Mouse (Mus musculus) midbrain, embryonic 15.5 days (tissue): ENCODE results near the gene Neil1. TPM values are rescaled to one million over a fixed set of nuclear protein-coding genes. Genes with fewer than 3 reads are reported as not detected.

ENCODE experiments used
- ATAC-seq: fragments of 200-750 bp; cut with Nextera tagmentation; replicated peaks from 2 replicates; pipeline ENCODE4 v1.8.0; 2017; ENCODE audit warnings: moderate TSS enrichment
- H3K27ac ChIP-seq: fragments of 300-500 bp; sonication (generic); 2 replicates; pipeline ENCODE4 v1.5.1; 2015; ENCODE audit warnings: mild to moderate bottlenecking, inconsistent platforms
- H3K27me3 ChIP-seq: fragments of 300-500 bp; sonication (generic); replicated peaks from 2 replicates; pipeline ENCODE4 v1.6.1; 2015; ENCODE audit warnings: inconsistent platforms
- H3K36me3 ChIP-seq: fragments of 300-500 bp; sonication (generic); replicated peaks from 2 replicates; pipeline ENCODE4 v1.6.1; 2015; ENCODE audit warnings: inconsistent platforms
- H3K4me1 ChIP-seq: fragments of 300-500 bp; sonication (generic); 2 replicates; pipeline ENCODE4 v1.6.1; 2015; ENCODE audit warnings: inconsistent platforms
- H3K4me2 ChIP-seq: fragments of 300-500 bp; sonication (generic); 2 replicates; pipeline ENCODE4 v1.6.1; 2015; ENCODE audit warnings: inconsistent platforms, mild to moderate bottlenecking, moderate library complexity
- H3K4me3 ChIP-seq: fragments of 300-500 bp; sonication (generic); 2 replicates; pipeline ENCODE4 v1.5.1; 2015; ENCODE audit warnings: mild to moderate bottlenecking, inconsistent platforms
- H3K9ac ChIP-seq: fragments of 300-500 bp; sonication (generic); 2 replicates; pipeline ENCODE4 v1.6.1; 2015; ENCODE audit warnings: mild to moderate bottlenecking, inconsistent platforms
- H3K9me3 ChIP-seq: fragments of 300-500 bp; sonication (generic); 2 replicates; pipeline ENCODE4 v1.6.1; 2016; ENCODE audit warnings: inconsistent platforms
- WGBS: fragments of 180-500 bp; shearing (Covaris S2); methylation state at CpG from one replicate; pipeline ENCODE4 v1.1.7; 2015; ENCODE audit warnings: mixed read lengths; 5-methylcytosine and 5-hydroxymethylcytosine counted together
- polyA plus RNA-seq: library from polyadenylated mRNA; unstranded; fragments of >200 nt; fragmentation: Nextera tagmentation; extraction: Ambion mirVana; gene quantifications from 2 replicates; pipeline ENCODE4 v1.2.1, GENCODE M21; 2015

Gene Neil1
- polyA plus RNA-seq, 1 experiment from 2014 or later, result 10.5 TPM

DNA sequence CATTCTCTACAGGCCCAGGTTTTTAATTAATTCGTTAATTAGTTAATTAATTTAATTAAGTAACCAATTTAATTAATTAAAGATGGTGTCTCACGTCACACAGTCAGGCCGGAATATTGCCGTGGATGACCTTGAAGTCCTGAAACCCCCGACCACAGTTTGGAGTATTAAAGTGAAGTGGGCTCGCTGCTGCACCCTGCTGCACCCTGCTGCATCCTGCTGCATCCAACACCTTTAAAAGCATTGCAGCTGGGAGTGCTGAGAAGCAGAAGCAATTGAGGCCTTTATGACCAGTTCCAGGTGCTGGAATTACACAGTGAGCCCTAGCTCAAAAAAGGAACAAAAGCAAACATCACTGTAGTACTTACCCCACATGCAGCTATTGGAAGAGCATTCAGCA lies 4.2 kb upstream of the Neil1 start:
- Histone ChIP-seq H3K4me1 (peaks cover 28% of the 10 kb centered on the region), H3K4me3 (no peak overlapping the region), H3K36me3 (0 out of 2 replicates have a peak, but pooled peaks cover 8% of the 10 kb centered on the region), H3K27me3 (no peaks in the 10 kb centered on the region), H3K27ac (no peak overlapping the region), H3K4me2 (no peak overlapping the region), H3K9ac (no peak overlapping the region), H3K9me3 (no peaks in the 10 kb centered on the region)
- no peak for ATAC-seq
- 51% methylated on average over 6 of the region's 6 CpGs for WGBS

DNA sequence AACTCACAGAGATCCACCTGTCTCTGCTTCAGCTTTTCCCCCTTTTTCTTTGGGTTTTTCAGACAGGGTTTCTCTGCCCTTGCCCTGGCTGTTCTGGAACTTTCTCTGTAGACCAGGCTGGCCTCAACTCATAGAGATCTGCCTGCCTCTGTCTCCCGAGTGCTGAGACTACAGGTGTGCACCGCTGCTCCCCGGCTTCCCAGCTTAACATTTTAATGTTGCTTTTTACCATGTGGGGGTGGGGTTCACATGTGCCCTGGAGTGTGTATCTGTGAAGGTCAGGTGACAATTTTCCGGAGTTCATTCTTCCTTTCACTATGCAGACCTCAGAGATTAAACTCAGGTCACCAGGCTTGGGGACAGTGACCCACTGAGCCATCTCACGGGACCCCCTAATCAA lies 2.1 kb upstream of the Neil1 start:
- ATAC-seq, result no peak
- Histone ChIP-seq H3K36me3 (0 out of 2 replicates have a peak, but pooled peaks cover 5% of the 10 kb centered on the region), H3K4me3 (no peak overlapping the region), H3K9me3 (no peaks in the 10 kb centered on the region), H3K4me2 (no peak overlapping the region), H3K9ac (no peak overlapping the region), H3K27ac (no peak overlapping the region), H3K4me1 (peaks cover 25% of the 10 kb centered on the region), H3K27me3 (no peaks in the 10 kb centered on the region)
- WGBS, result 89% methylated on average over 5 of the region's 5 CpGs

DNA sequence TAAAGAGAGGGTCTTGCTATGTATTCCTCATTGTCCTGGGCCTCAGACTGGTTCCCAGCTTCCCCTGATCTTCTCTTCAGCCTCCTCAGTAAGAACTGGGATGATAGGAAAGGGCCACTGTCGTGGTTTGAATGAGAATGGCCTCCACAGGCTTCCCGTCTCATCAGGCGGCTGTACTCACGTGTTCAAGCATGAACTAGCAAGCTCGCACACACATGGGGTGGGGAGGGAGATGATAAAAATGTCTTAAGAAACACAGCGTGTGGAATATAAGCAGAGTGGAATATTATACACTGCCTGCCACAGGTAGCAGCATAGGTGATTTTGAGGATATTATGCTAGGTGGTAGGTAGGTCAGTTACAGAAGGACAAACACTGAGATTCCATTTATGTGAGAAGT lies 916 bp upstream of the Neil1 start:
- 77% methylated on average over 6 of the region's 6 CpGs for WGBS
- Histone ChIP-seq H3K27me3 (no peaks in the 10 kb centered on the region), H3K4me2 (peak overlapping the region; percentile 83), H3K4me3 (peak overlapping the region; percentile 53), H3K4me1 (peaks cover 25% of the 10 kb centered on the region), H3K9ac (peak overlapping the region; percentile 56), H3K36me3 (peaks cover 4% of the 10 kb centered on the region; the same call in 1 of the 2 replicates), H3K27ac (peak overlapping the region; percentile 89), H3K9me3 (no peaks in the 10 kb centered on the region)
- ATAC-seq, result no peak

DNA sequence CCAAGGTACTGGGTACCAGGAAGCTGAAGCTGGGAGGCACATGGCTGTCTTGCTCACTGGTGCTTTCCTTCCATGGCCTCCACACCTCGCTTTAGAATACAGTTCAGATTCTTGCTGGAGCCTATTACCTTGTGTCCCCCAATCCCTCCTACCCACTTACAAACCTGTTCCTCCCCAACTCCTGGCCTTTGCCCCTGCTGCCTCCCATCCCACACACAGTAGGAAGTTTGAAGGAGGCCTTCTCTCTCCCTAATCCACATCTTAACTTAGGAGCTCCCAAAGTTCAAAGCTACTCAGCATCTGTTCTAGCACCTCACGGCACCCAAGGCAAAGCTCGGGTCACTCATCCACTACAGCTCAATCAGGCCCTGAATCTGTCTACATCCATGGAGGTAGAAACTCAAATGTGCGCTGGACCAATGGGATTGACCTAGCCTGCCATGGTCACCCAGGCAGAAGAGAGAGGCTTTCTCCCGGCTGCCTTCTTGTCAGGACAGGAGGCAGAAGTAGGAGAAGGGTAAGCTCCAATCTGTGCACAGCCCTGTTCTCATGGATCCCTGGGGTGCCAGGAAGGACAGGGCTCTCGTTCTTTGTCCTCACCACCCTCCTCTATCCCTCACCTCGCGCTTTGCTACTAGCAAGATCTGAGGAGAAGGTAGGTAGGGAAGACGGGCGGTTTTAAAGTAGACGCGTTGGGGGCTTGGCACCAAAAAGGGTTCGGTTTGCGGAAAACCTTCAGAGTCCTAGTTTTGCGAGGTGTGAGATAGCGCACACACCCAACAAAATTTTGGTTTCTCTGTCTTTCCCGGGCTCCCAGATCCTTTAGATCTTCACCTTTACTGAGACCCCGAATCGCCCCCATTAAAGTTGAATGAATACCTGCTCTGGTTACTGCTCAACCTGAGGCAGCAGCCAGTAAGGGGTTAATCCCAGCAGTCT lies 631 bp downstream of the Neil1 start:
- peak overlapping the region; percentile 65 for H3K9ac ChIP-seq
- peak overlapping the region; percentile 89 for H3K27ac ChIP-seq
- peaks cover 9% of the 10 kb centered on the region; the same call in 1 of the 2 replicates for H3K36me3 ChIP-seq
- ATAC-seq, result peak; percentile 63
- peak overlapping the region; percentile 53 for H3K4me3 ChIP-seq
- H3K4me1 ChIP-seq, result peaks cover 25% of the 10 kb centered on the region
- no peaks in the 10 kb centered on the region for H3K9me3 ChIP-seq
- peak overlapping the region; percentile 83 for H3K4me2 ChIP-seq
- no peaks in the 10 kb centered on the region for H3K27me3 ChIP-seq
- 8% methylated on average over 19 of the region's 19 CpGs for WGBS

DNA sequence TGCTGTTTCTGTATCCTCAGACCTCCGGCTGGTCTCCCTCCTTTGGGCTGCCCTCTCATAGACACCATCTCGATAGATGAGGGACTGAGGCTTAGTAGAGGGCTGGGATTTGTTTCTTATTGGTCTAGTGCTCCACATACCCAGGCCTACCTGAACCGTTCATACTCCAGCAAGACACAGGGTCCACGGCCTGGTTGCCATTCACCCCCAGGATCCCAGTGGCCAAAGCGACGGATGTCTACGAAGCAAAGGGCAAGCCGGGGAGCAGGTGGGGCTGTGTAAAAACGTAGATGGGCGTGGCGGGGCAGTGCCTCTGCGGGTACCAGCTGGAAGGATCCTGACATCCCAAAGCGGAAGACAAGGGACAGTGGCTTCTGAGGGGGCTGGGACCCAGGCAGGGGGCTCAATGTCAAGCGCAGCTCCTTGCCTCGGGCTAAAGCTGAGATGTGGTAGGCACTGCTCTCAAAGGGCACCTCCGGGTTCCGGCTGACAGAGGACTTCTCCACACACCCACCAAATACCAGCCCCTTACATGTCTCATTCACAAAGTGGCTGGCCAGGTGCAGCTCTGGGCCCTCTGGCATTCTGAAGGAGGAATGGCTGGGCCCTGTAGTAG lies 1.5 kb downstream of the Neil1 start:
- 90% methylated on average over 17 of the region's 17 CpGs for WGBS
- Histone ChIP-seq H3K4me1 (peaks cover 25% of the 10 kb centered on the region), H3K36me3 (peaks cover 9% of the 10 kb centered on the region; the same call in 1 of the 2 replicates), H3K9me3 (no peaks in the 10 kb centered on the region), H3K9ac (no peak overlapping the region), H3K4me2 (peak overlapping the region; percentile 83), H3K4me3 (no peak overlapping the region; the same call in 1 of the 2 replicates), H3K27me3 (no peaks in the 10 kb centered on the region), H3K27ac (peak overlapping the region; percentile 89; the same call in 1 of the 2 replicates)
- no peak for ATAC-seq

DNA sequence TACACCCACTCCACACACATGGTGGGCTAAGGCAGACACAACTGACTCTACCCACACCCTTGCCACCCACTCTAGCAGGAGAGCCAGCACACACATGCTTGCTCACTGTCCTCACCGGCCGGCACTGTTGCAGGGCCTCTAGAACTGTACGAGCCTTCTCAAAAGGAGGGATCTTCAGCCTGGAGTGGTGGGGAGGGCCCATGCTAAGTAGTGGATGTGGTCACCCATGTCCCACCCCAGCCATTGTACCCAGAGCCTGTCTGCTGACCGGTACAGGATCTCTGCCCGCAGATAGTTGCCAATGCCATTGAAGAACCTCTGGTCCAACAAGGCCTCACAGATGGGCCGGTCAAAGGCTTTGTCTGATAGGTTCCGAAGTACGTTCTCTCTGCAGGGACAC lies 3.3 kb downstream of the Neil1 start:
- no peak overlapping the region for H3K27ac ChIP-seq
- H3K36me3 ChIP-seq, result peaks cover 14% of the 10 kb centered on the region; the same call in 1 of the 2 replicates
- H3K4me1 ChIP-seq, result peaks cover 25% of the 10 kb centered on the region
- no peaks in the 10 kb centered on the region for H3K27me3 ChIP-seq
- no peak for ATAC-seq
- no peak overlapping the region for H3K4me3 ChIP-seq
- WGBS, result 95% methylated on average over 8 of the region's 8 CpGs
- H3K4me2 ChIP-seq, result no peak overlapping the region
- H3K9me3 ChIP-seq, result no peaks in the 10 kb centered on the region
- no peak overlapping the region for H3K9ac ChIP-seq

DNA sequence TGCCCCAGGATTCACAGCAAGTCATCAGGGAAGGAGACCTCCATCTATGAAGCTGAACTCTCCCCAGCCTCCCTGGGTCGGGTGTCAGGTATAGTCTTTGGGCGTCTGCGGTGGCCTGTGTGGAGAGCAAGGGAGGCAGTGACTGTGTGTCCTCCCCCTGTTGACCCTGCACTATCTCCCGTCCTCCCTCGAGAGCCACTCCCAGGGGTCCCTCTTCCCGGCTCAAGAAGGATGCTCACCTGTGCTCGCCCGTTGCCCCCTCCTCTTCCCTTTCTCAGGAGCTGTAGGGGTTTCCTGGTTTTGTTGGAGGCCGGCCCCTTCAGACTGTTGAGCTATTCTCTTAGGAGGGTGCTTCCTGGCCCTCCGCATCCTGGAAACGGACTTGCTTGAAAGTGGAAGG lies 4.9 kb downstream of the Neil1 start:
- Histone ChIP-seq H3K27me3 (no peaks in the 10 kb centered on the region), H3K9me3 (no peaks in the 10 kb centered on the region), H3K4me1 (peaks cover 15% of the 10 kb centered on the region), H3K36me3 (peaks cover 24% of the 10 kb centered on the region; the same call in 1 of the 2 replicates), H3K4me3 (no peak overlapping the region), H3K27ac (no peak overlapping the region), H3K4me2 (no peak overlapping the region), H3K9ac (no peak overlapping the region)
- 88% methylated on average over 11 of the region's 11 CpGs for WGBS
- no peak for ATAC-seq

DNA sequence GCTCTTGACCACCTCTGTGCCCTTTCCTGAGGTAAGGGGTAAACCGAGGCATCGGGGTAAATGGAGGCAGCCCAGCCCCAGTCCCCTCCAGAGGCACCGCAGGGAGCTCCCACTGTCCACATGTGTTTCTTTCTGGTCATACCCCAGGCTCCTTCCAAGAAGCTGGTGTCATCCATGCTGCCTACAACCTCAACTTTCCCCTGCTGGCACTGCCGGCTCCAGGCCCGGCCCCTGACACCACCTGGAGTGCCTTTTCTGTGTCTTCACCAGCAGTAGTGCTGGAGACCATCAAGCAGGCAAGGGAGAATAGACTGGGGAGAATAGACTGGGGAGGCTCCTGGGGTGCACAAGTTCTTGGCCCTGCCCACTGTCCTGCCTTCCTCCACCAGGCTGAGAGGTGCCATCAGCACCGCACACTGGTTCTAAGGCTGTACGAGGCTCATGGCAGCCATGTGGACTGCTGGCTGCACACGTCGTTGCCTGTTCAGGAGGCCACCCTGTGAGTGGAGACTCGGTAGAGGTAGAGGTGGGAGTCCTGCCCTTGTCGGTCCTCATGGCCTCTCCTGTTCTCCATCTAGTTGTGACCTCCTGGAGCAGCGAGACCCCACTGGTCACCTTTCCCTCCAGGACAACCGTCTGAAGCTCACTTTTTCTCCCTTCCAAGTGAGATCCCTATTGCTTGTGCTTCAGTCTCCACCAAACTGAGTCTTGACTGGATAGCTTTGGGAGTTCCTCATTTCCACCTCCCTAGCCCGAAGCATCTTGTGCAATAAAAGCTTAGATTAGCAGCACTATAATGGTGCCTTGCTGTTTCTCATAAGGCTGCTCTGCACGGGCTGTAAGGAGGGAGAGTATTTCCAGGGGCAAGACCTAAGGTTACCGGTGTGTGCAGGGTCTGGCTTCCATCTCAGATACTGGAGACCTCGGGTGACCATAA lies 6.4 kb downstream of the Neil1 start:
- no peak overlapping the region for H3K4me2 ChIP-seq
- WGBS, result 93% methylated on average over 17 of the region's 17 CpGs
- H3K9ac ChIP-seq, result no peak overlapping the region
- no peak for ATAC-seq
- H3K9me3 ChIP-seq, result no peaks in the 10 kb centered on the region
- no peak overlapping the region for H3K4me3 ChIP-seq
- H3K36me3 ChIP-seq, result peaks cover 35% of the 10 kb centered on the region
- H3K4me1 ChIP-seq, result peaks cover 6% of the 10 kb centered on the region
- H3K27ac ChIP-seq, result no peak overlapping the region
- H3K27me3 ChIP-seq, result no peaks in the 10 kb centered on the region

DNA sequence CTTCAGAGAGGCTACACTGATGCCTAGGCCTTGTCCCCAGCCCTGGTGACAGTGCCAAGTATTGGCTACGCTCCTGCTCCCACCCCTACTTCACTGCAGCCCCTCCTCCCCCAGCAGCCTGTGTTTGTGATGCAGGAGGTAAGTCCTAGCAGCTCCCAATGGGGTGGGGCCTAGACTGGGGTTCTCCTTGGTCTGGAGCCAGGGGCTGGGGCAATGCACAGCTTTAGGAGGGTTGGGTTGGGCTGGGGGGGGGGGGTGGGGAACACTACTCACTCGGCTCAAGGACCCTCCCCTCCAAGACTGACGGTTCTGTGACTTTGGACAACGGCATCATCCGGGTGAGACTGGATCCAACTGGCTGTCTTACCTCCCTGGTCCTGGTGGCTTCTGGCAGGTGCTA lies 8.5 kb downstream of the Neil1 start:
- H3K36me3 ChIP-seq, result peaks cover 38% of the 10 kb centered on the region
- H3K4me3 ChIP-seq, result no peak overlapping the region
- H3K4me1 ChIP-seq, result no peaks in the 10 kb centered on the region
- no peaks in the 10 kb centered on the region for H3K9me3 ChIP-seq
- no peak overlapping the region for H3K4me2 ChIP-seq
- H3K27me3 ChIP-seq, result no peaks in the 10 kb centered on the region
- no peak overlapping the region for H3K27ac ChIP-seq
- H3K9ac ChIP-seq, result no peak overlapping the region
- whole genome bisulfite sequencing, result 89% methylated on average over 5 of the region's 5 CpGs
- 0 out of 2 replicates have a peak, but pooled peaks have one; percentile 25 for ATAC-seq

DNA sequence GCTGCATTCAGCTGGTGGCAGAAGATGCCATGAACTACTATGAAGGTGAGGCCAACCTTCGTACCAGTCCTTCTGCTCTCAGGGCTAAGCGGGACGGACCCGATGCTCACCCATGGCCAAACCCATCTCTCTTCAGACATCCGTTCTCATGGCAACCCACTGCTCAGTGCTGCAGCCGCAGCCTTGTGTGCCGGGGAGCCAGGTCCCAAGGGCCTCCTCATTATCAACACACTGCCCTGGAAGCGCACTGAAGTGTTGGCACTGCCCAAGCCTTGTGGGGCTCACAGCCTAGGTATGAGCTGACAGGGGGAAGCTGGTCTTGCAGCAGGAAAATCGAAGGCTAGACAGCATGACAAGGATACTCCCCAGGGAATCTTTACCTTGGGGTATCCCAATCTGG lies 9.0 kb downstream of the Neil1 start:
- WGBS, result 86% methylated on average over 9 of the region's 9 CpGs
- H3K4me2 ChIP-seq, result no peak overlapping the region
- H3K27me3 ChIP-seq, result no peaks in the 10 kb centered on the region
- no peak overlapping the region for H3K9ac ChIP-seq
- H3K4me3 ChIP-seq, result no peak overlapping the region
- no peak for ATAC-seq
- H3K27ac ChIP-seq, result no peak overlapping the region
- no peaks in the 10 kb centered on the region for H3K4me1 ChIP-seq
- H3K9me3 ChIP-seq, result no peaks in the 10 kb centered on the region
- peaks cover 37% of the 10 kb centered on the region for H3K36me3 ChIP-seq

DNA sequence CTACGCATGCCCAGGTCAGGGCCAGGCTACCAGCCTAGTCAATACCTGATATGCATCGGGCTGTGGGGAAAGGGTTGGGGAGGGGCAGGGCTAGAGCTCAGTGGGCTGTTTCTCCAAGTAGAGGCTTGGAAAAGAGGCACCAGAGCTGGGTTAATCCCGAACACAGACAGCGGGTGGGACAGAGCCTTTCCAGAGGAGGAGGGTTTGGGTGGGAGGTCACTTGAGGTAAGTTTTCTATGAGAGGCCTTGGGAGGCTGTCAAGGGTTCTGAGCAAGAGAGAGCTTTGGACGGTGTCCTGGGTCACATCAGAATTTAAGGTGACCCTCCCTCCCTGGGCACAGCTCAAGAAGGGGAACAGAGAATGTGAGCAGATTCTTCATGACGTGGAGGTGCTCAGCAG lies 9.6 kb downstream of the Neil1 start:
- H3K27ac ChIP-seq, result no peak overlapping the region
- H3K9ac ChIP-seq, result no peak overlapping the region
- ATAC-seq, result no peak
- H3K4me3 ChIP-seq, result no peak overlapping the region
- peaks cover 35% of the 10 kb centered on the region for H3K36me3 ChIP-seq
- WGBS, result 91% methylated on average over 6 of the region's 6 CpGs
- no peaks in the 10 kb centered on the region for H3K27me3 ChIP-seq
- no peaks in the 10 kb centered on the region for H3K9me3 ChIP-seq
- H3K4me2 ChIP-seq, result no peak overlapping the region
- no peaks in the 10 kb centered on the region for H3K4me1 ChIP-seq

DNA sequence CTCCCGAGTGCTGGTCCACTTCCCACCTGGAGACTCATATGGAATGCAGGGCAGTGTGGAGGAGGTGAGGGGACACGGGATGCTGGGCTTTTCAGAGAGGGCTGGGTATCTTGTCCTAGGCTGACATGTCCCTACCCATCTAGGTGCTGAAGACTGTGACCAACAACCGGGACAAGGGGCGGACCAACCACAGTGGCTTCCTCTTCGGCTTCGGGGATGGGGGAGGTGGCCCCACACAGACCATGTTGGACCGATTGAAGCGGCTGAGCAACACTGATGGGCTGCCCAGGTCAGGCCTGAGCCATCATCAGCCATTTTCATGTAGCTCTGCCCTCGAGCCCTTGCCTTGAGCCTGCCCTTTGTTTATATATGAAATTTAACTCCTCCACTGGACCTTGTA lies 10.3 kb downstream of the Neil1 start:
- Histone ChIP-seq H3K27me3 (no peaks in the 10 kb centered on the region), H3K4me2 (no peak overlapping the region), H3K9ac (no peak overlapping the region), H3K9me3 (no peaks in the 10 kb centered on the region), H3K36me3 (peaks cover 33% of the 10 kb centered on the region), H3K27ac (no peak overlapping the region), H3K4me3 (no peak overlapping the region), H3K4me1 (no peaks in the 10 kb centered on the region)
- ATAC-seq, result no peak
- 95% methylated on average over 9 of the region's 9 CpGs for WGBS
